Mouse (Mus musculus) hindbrain, embryonic 15.5 days (tissue): ENCODE measurements around the gene Gm45808. TPM values are rescaled to one million over a fixed set of nuclear protein-coding genes. Genes with fewer than 3 reads are reported as not detected.
"Not testable (repeated sequence)": the region's sequence is repeated elsewhere in the genome, so short reads cannot be mapped to it uniquely, and the experiment has no call there.

Experiments used
- ATAC-seq: fragments of 200-750 bp; cut with Nextera tagmentation; 2 replicates; pipeline ENCODE4 v1.8.0; 2017; ENCODE audit warnings: low read depth, moderate number of reproducible peaks, moderate TSS enrichment; ENCODE audit not compliant: low FRiP score
- H3K27ac ChIP-seq: fragments of 300-500 bp; sonication (generic); replicated peaks from 2 replicates; pipeline ENCODE4 v1.5.1; 2015; ENCODE audit warnings: mild to moderate bottlenecking, inconsistent platforms
- H3K27me3 ChIP-seq: fragments of 300-500 bp; sonication (generic); 2 replicates; pipeline ENCODE4 v1.6.1; 2015; ENCODE audit warnings: control low read depth, inconsistent platforms
- H3K36me3 ChIP-seq: fragments of 300-500 bp; sonication (generic); 2 replicates; pipeline ENCODE4 v1.6.1; 2015; ENCODE audit warnings: control low read depth, inconsistent platforms
- H3K4me1 ChIP-seq: fragments of 300-500 bp; sonication (generic); replicated peaks from 2 replicates; pipeline ENCODE4 v1.6.1; 2015; ENCODE audit warnings: control low read depth, inconsistent platforms
- H3K4me2 ChIP-seq: fragments of 300-500 bp; sonication (generic); 2 replicates; pipeline ENCODE4 v1.6.1; 2015; ENCODE audit warnings: moderate library complexity, mild to moderate bottlenecking, inconsistent platforms
- H3K4me3 ChIP-seq: fragments of 300-500 bp; sonication (generic); 2 replicates; pipeline ENCODE4 v1.5.1; 2015; ENCODE audit warnings: mild to moderate bottlenecking, inconsistent platforms
- H3K9ac ChIP-seq: fragments of 300-500 bp; sonication (generic); 2 replicates; pipeline ENCODE4 v1.6.1; 2015; ENCODE audit warnings: inconsistent platforms
- H3K9me3 ChIP-seq: fragments of 300-500 bp; sonication (generic); 2 replicates; pipeline ENCODE4 v1.6.1; 2016; ENCODE audit warnings: control low read depth, inconsistent platforms
- WGBS: fragments of 180-500 bp; shearing (Covaris S2); methylation state at CpG from one replicate; pipeline ENCODE4 v1.1.7; 2015; 5-methylcytosine and 5-hydroxymethylcytosine counted together
- polyA plus RNA-seq: library from polyadenylated mRNA; unstranded; fragments of >200 nt; fragmentation: Nextera tagmentation; extraction: Ambion mirVana; gene quantifications from 2 replicates; pipeline ENCODE4 v1.2.1, GENCODE M21; 2015

Gm45808 gene
- polyA plus RNA-seq = not detected in 2 replicates

DNA sequence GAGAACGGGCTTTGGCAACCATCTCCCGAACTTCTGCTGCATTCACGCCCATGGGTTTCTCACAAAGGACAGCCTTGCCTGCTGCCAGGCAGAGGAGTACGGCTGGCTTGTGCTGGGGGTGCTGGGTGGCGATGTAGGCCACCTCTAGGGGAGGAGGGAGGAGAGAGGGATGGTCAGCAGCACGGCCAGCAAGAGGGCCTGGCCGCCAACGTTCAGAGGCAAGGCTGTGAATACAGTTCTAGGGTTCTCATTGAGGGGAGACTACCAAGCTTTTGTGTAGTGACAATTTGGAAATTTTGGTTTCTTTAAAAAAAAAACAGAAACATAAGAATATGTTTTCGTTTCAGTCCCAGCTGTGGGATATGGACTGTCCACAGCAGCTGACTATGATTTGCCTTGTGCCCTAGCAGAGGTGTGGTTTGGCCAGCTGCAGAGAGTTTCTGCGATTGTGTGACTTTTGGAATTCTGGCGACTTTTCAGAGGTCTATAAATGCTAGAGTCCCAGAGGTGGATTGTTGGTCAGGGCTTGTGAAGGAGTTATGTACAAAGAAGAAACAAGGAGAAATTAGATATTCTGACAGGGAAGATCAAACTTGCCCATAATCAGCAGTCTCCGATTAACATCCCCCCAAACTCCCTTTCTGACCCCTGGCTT, at the start of gene Gm45808:
Gm45808 (minus strand) TSS at position 51 of the 655 bp plus-strand sequence.
- H3K9me3 ChIP-seq = no peaks in the 10 kb centered on the region
- H3K4me1 ChIP-seq = peaks cover 28% of the 10 kb centered on the region
- H3K27ac ChIP-seq = 0 out of 2 replicates have a peak within 1 kb of the TSS, but pooled peaks have one; percentile 91
- H3K4me3 ChIP-seq = no peak within 1 kb of the TSS
- ATAC-seq = no peak
- H3K4me2 ChIP-seq = peak within 1 kb of the TSS; percentile 78; the same call in 1 of the 2 replicates
- WGBS = 81% methylated on average over 12 of the region's 12 CpGs
- no peaks in the 10 kb centered on the region for H3K27me3 ChIP-seq
- H3K36me3 ChIP-seq = no peaks in the 10 kb centered on the region
- no peak within 1 kb of the TSS for H3K9ac ChIP-seq

DNA sequence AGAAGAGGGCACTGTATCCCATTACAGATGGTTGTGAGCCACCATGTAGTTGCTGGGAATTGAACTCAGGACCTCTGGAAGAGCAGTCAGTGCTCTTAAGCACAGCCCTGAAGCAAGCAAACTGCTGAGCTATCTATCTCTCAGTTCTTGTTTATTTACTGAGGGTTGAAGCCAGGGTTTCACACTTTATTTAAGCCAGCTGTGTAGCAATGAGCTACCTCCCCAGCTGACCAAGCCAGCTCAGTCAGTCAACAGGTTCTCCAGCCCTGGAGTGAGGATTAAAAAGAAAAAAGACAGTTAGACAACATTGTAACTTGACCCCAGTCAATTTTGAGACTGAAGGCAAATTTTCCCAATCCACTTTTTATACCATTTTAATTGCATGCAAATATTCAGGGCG, 49.1 kb upstream of the Gm45808 start:
- 85% methylated on average over 1 of the region's 1 CpGs for WGBS
- Histone ChIP-seq H3K27ac (no peak overlapping the region), H3K36me3 (no peaks in the 10 kb centered on the region), H3K4me3 (no peak overlapping the region), H3K9ac (no peak overlapping the region), H3K4me2 (no peak overlapping the region), H3K27me3 (no peaks in the 10 kb centered on the region), H3K9me3 (no peaks in the 10 kb centered on the region), H3K4me1 (peaks cover 9% of the 10 kb centered on the region)
- no peak for ATAC-seq

DNA sequence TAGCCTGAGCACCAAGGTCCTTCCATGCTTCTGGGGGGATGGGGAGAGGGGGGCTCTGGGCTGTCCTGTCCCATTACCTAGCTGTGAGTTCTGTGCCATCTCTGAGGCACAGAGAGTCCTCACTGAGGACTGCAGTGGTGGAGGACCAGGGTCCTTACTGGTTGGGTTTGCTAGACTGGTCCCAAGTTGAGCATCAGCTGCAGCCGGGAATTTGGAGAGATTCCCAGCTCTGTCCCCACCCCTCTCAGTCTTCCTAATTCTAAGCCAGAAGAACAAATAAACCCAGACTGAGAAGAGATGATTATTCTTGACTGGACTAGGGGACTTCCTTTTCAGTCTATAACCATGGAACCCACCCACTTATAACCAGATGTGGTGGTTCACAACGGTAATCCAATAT, 44.0 kb upstream of the Gm45808 start:
- 72% methylated on average over 2 of the region's 2 CpGs for WGBS
- no peaks in the 10 kb centered on the region for H3K27me3 ChIP-seq
- no peak for ATAC-seq
- peaks cover 5% of the 10 kb centered on the region for H3K4me1 ChIP-seq
- no peak overlapping the region for H3K27ac ChIP-seq
- no peak overlapping the region for H3K9ac ChIP-seq
- no peak overlapping the region for H3K4me3 ChIP-seq
- no peak overlapping the region for H3K4me2 ChIP-seq
- no peaks in the 10 kb centered on the region for H3K9me3 ChIP-seq
- H3K36me3 ChIP-seq = no peaks in the 10 kb centered on the region

DNA sequence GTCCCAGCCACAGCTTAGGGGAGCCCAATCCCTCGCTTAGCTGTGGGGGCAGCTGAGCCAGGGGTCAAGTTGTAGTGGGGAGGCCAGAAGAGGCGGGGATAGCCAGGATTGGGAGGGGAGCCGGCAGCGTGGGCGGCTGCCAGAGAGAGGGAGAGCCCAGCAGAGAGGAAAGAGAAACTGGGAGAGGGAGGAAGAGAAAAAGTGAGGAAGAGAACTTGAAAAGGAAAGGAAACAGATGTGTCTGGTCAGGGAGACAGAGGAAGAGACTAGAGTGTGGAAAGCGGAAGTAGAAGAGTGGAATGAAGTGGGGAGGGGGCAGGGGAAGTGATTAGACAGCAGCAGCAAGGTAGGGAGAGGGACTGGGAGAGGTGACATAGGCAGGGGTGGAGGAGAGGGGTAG, 42.9 kb upstream of the Gm45808 start:
- Histone ChIP-seq H3K4me1 (peaks cover 17% of the 10 kb centered on the region), H3K4me2 (no peak overlapping the region), H3K27me3 (no peaks in the 10 kb centered on the region), H3K27ac (no peak overlapping the region), H3K9me3 (no peaks in the 10 kb centered on the region), H3K4me3 (no peak overlapping the region), H3K36me3 (no peaks in the 10 kb centered on the region), H3K9ac (no peak overlapping the region)
- ATAC-seq = no peak
- 22% methylated on average over 6 of the region's 6 CpGs for WGBS

DNA sequence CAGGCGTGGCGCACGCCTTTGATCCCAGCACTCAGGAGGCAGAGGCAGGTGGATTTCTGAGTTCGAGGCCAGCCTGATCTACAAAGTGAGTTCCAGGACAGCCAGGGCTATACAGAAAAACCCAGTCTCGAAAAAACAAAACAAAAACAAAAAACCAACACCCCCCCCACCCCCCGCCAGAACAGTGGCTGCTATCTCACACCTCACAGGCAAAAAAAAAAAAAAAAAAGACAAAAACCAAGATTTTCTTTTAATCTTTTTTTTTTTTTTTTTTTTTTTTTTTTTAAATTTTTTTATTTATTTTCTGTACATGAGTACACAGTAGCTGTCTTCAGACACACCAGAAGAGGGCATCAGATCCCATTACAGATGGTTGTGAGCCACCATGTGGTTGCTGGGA, 40.6 kb upstream of the Gm45808 start:
- not testable (repeated sequence) for H3K9me3 ChIP-seq, H3K27me3 ChIP-seq, H3K4me3 ChIP-seq, H3K4me2 ChIP-seq, H3K27ac ChIP-seq, ATAC-seq, H3K36me3 ChIP-seq, H3K9ac ChIP-seq
- peaks cover 20% of the 10 kb centered on the region for H3K4me1 ChIP-seq
- WGBS = 93% methylated on average over 6 of the region's 6 CpGs

DNA sequence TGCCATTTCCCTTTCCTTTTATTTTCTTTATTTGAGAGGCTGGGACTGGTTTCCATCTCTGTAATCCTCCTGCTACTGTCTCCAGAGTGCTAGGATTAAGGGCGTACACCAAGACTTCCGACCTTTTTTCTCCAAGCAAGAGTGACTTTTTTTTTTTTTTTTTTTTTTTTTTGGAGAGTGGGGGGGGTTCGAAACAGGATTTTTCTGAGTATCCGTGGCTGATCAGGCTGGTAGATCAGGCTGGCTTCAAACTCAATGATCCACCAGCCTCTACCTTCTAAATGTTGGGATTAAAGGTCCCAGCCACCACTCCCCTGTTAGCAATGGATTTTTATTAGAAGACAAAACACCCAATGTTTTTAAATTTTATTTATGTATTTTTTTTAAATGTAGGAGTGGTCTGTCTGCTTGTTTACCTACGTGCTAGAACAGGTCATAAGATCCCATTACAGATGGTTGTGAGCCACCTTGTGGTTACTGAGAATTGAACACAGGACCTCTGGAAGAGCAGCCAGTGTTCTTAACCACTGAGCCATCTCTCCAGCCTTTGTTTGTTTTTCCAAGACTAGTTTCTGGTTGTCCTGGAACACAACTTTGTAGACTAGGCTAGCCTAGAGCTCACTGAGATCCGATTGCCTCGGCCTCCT, 40.0 kb upstream of the Gm45808 start:
- no peaks in the 10 kb centered on the region for H3K9me3 ChIP-seq
- 27% methylated on average over 7 of the region's 7 CpGs for WGBS
- H3K9ac ChIP-seq = peak overlapping the region; percentile 88
- H3K4me3 ChIP-seq = peak overlapping the region; percentile 86
- peak overlapping the region; percentile 88 for H3K4me2 ChIP-seq
- no peaks in the 10 kb centered on the region for H3K27me3 ChIP-seq
- H3K27ac ChIP-seq = peak overlapping the region; percentile 91
- peaks cover 23% of the 10 kb centered on the region for H3K4me1 ChIP-seq
- no peak; the same call in 1 of the 2 replicates for ATAC-seq
- no peaks in the 10 kb centered on the region for H3K36me3 ChIP-seq

GRCm38 (mm10) chr7:45525809-45526473, 39.3 kb upstream of the Gm45808 start, which contains the start of the genes Ppp1r15a and Plekha4:
Gene Ppp1r15a, minus strand, starts transcription at chr7:45526268.
Gene Plekha4, plus strand, starts transcription at chr7:45526330.
- H3K27me3 ChIP-seq = no peaks in the 10 kb centered on the region
- no peaks in the 10 kb centered on the region for H3K9me3 ChIP-seq
- H3K4me2 ChIP-seq = peak within 1 kb of the TSS; percentile 88
- peak; percentile 82 for ATAC-seq
- H3K36me3 ChIP-seq = no peaks in the 10 kb centered on the region
- H3K4me1 ChIP-seq = peaks cover 28% of the 10 kb centered on the region
- under 1% methylated on average over 54 of the region's 54 CpGs for WGBS
- H3K4me3 ChIP-seq = peak within 1 kb of the TSS; percentile 86
- peak within 1 kb of the TSS; percentile 91 for H3K27ac ChIP-seq
- peak within 1 kb of the TSS; percentile 88 for H3K9ac ChIP-seq

- H3K4me1 ChIP-seq = peaks cover 28% of the 10 kb centered on the region
- 26% methylated on average over 12 of the region's 12 CpGs for WGBS
- peak overlapping the region; percentile 86 for H3K4me3 ChIP-seq
- H3K4me2 ChIP-seq = peak overlapping the region; percentile 88
- H3K36me3 ChIP-seq = no peaks in the 10 kb centered on the region
- peak overlapping the region; percentile 88 for H3K9ac ChIP-seq
- peak overlapping the region; percentile 91 for H3K27ac ChIP-seq
- 0 out of 2 replicates have a peak, but pooled peaks have one; percentile 1 for ATAC-seq
- no peaks in the 10 kb centered on the region for H3K9me3 ChIP-seq
- no peaks in the 10 kb centered on the region for H3K27me3 ChIP-seq
Measured at GRCm38 (mm10) chr7:45524841-45525621, 38.4 kb upstream of the Gm45808 start.

DNA sequence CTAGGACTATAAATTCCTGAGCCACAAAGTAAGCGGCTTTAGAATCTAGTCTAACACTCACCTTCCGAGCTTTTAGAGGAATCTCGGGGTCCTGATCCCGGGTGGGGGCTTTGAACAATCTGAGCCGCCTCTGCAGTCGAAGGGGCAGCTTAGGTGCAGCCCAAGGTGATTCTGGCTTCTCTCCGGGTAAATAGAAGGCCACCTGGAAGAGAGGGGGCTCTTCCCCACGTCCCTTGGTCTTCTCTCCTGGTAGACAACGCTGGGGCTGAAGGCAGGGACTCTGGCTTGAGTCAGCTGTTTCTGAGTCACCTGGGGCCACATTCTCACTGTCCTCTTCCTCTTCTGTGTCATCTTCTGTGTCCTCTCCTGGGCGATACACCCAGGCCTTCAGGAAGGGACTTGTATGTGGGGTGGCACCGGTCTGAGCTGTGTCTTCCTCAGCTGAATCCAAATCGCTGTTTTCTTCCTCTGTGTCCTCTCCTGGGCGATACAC, 37.1 kb upstream of the Gm45808 start:
- no peak overlapping the region for H3K4me3 ChIP-seq
- no peak for ATAC-seq
- H3K4me1 ChIP-seq = peaks cover 28% of the 10 kb centered on the region
- WGBS = 88% methylated on average over 13 of the region's 13 CpGs
- H3K27me3 ChIP-seq = no peaks in the 10 kb centered on the region
- H3K36me3 ChIP-seq = no peaks in the 10 kb centered on the region
- no peak overlapping the region for H3K9ac ChIP-seq
- H3K27ac ChIP-seq = no peak overlapping the region
- no peaks in the 10 kb centered on the region for H3K9me3 ChIP-seq
- no peak overlapping the region for H3K4me2 ChIP-seq

- ATAC-seq = no peak
- Histone ChIP-seq H3K36me3 (no peaks in the 10 kb centered on the region), H3K4me2 (no peak overlapping the region), H3K27me3 (no peaks in the 10 kb centered on the region), H3K4me3 (no peak overlapping the region), H3K9ac (no peak overlapping the region), H3K27ac (no peak overlapping the region), H3K4me1 (peaks cover 28% of the 10 kb centered on the region), H3K9me3 (no peaks in the 10 kb centered on the region)
- 77% methylated on average over 18 of the region's 18 CpGs for WGBS
Measured at GRCm38 (mm10) chr7:45522957-45523676, 36.5 kb upstream of the Gm45808 start.

DNA sequence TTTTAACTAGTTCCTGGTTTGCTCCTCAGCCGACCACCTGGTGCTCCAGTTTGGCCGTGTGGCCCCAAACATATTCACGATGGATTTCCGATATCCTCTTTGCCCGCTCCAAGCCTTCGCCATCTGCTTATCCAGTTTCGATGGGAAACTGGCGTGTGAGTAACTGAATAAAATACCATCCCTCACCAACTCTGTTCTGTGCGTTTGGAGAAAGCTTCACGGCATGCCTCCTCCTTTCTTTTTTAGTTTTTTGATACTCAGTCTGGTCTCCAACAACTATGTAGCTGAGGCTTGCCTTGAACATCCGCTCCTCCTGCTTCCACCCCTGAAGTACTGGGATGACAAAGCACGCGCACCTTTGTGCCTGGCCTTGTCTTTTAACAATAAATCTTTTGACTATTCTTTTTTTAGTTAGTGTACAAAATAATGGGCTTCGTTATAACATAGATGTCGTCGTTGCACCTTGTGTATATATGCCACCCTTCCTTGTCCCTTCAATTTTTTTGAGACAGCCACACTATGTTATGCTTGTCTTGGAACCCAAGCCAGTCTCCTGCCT, 35.7 kb upstream of the Gm45808 start:
- H3K36me3 ChIP-seq = no peaks in the 10 kb centered on the region
- H3K27me3 ChIP-seq = no peaks in the 10 kb centered on the region
- H3K9me3 ChIP-seq = no peaks in the 10 kb centered on the region
- H3K27ac ChIP-seq = 0 out of 2 replicates have a peak overlapping the region, but pooled peaks have one; percentile 85
- 55% methylated on average over 16 of the region's 16 CpGs for WGBS
- no peak for ATAC-seq
- H3K4me1 ChIP-seq = peaks cover 28% of the 10 kb centered on the region
- H3K9ac ChIP-seq = no peak overlapping the region
- peak overlapping the region; percentile 55 for H3K4me2 ChIP-seq
- peak overlapping the region; percentile 49 for H3K4me3 ChIP-seq
